Mouse (Mus musculus) intestine, embryonic 14.5 days (tissue): ENCODE measurements around the gene Carmil2. TPM values are rescaled to one million over a fixed set of nuclear protein-coding genes. Genes with fewer than 3 reads are reported as not detected.

Source experiments
- ATAC-seq: fragments of 200-750 bp; cut with Nextera tagmentation; replicated peaks from 2 replicates; pipeline ENCODE4 v1.8.0; 2017; ENCODE audit warnings: low read depth, moderate number of reproducible peaks, moderate TSS enrichment, moderate library complexity; ENCODE audit not compliant: low FRiP score, low TSS enrichment
- DNase-seq: peaks from one replicate; pipeline ENCODE4 v3.0.0-alpha.2; 2018; ENCODE audit warnings: low spot score
- H3K27ac ChIP-seq: fragments of 300-500 bp; sonication (generic); 2 replicates; pipeline ENCODE4 v1.5.1; 2014; ENCODE audit warnings: low read depth, mild to moderate bottlenecking, control low read depth
- H3K27me3 ChIP-seq: fragments of 300-500 bp; sonication (generic); replicated peaks from 2 replicates; pipeline ENCODE4 v1.6.1; 2014; ENCODE audit warnings: low read length, control low read depth; ENCODE audit not compliant: control insufficient read depth, insufficient read depth
- H3K36me3 ChIP-seq: fragments of 300-500 bp; sonication (generic); 2 replicates; pipeline ENCODE4 v1.6.1; 2014; ENCODE audit warnings: low read length, control low read depth; ENCODE audit not compliant: control insufficient read depth, insufficient read depth
- H3K4me1 ChIP-seq: fragments of 300-500 bp; sonication (generic); replicated peaks from 2 replicates; pipeline ENCODE4 v1.6.1; 2014; ENCODE audit warnings: low read length, control low read depth, mixed read lengths; ENCODE audit not compliant: control insufficient read depth, insufficient read depth
- H3K4me2 ChIP-seq: fragments of 300-500 bp; sonication (generic); 2 replicates; pipeline ENCODE4 v1.6.1; 2014; ENCODE audit warnings: low read length
- H3K4me3 ChIP-seq: fragments of 300-500 bp; sonication (generic); 2 replicates; pipeline ENCODE4 v1.5.1; 2014; ENCODE audit warnings: low read depth, low read length, control low read depth, mixed read lengths
- H3K9ac ChIP-seq: fragments of 300-500 bp; sonication (generic); 2 replicates; pipeline ENCODE4 v1.6.1; 2014; ENCODE audit warnings: mild to moderate bottlenecking, low read length
- H3K9me3 ChIP-seq: fragments of 300-500 bp; sonication (generic); 2 replicates; pipeline ENCODE4 v1.6.1; 2016; ENCODE audit warnings: low read length, control low read depth; ENCODE audit not compliant: control insufficient read depth
- WGBS: fragments of 180-500 bp; shearing (Covaris S2); extraction: QIAGEN DNeasy Blood & Tissue Kit; methylation state at CpG from one replicate; pipeline ENCODE4 v1.1.7; 2014; 5-methylcytosine and 5-hydroxymethylcytosine counted together
- polyA plus RNA-seq: library from polyadenylated mRNA; unstranded; fragments of >200 nt; fragmentation: Nextera tagmentation; extraction: Ambion mirVana; gene quantifications from 2 replicates; pipeline ENCODE4 v1.2.1, GENCODE M21; 2014

The Carmil2 gene
- polyA plus RNA-seq, 1 experiment from 2014 or later = 1.1 TPM

DNA sequence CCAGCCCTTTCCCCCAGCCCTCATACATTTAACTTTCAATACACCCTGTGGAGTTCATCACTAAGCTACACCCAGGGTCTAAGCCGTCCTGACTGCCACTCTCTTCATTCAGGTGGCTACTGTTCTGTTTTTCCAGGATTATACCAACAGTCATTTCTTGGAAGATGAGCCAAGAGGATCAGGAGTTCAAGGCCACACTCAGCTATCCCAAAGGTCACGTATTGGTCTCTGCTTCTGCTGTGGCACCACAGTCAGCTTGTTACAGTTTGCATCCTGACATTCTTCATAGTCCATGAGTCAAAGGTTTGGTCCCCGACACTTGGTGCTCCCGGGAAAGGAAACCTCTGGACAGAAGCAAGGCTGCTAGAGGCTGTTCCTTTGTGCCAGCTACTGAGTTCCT lies 33.6 kb downstream of the Carmil2 start:
- DNase-seq = no peak
- no peak overlapping the region for H3K27ac ChIP-seq
- H3K9ac ChIP-seq = no peak overlapping the region
- WGBS = 76% methylated on average over 4 of the region's 4 CpGs
- ATAC-seq = no peak
- no peak overlapping the region for H3K4me2 ChIP-seq
- 0 out of 2 replicates have a peak, but pooled peaks cover 2% of the 10 kb centered on the region for H3K36me3 ChIP-seq
- no peak overlapping the region for H3K4me3 ChIP-seq
- no peaks in the 10 kb centered on the region for H3K27me3 ChIP-seq
- H3K4me1 ChIP-seq = no peaks in the 10 kb centered on the region
- no peaks in the 10 kb centered on the region for H3K9me3 ChIP-seq

DNA sequence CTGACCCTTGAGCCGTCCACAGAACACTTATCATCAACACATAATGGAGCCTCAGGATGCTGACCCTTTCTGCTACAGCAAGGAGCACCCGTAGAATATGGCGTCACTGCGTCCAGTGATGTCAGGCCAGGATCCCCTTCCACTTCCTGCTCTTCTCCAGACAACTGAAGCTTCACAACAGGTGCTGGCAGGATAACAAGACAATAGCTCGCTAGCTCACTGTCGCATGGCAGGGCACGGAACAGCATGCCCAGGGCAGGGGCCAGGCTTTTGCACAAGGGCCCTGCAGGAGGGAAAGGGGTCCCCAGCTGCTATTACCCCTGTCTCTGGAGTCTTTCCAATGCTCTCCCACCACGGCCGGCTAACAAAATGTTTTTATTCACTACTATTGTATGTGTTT lies 36.8 kb downstream of the Carmil2 start:
- no peak overlapping the region for H3K4me3 ChIP-seq
- H3K4me1 ChIP-seq = no peaks in the 10 kb centered on the region
- no peak overlapping the region for H3K4me2 ChIP-seq
- 89% methylated on average over 9 of the region's 9 CpGs for WGBS
- H3K27me3 ChIP-seq = no peaks in the 10 kb centered on the region
- no peak overlapping the region for H3K9ac ChIP-seq
- H3K27ac ChIP-seq = no peak overlapping the region
- no peak for ATAC-seq
- DNase-seq = no peak
- H3K36me3 ChIP-seq = 0 out of 2 replicates have a peak, but pooled peaks cover 13% of the 10 kb centered on the region
- no peaks in the 10 kb centered on the region for H3K9me3 ChIP-seq

DNA sequence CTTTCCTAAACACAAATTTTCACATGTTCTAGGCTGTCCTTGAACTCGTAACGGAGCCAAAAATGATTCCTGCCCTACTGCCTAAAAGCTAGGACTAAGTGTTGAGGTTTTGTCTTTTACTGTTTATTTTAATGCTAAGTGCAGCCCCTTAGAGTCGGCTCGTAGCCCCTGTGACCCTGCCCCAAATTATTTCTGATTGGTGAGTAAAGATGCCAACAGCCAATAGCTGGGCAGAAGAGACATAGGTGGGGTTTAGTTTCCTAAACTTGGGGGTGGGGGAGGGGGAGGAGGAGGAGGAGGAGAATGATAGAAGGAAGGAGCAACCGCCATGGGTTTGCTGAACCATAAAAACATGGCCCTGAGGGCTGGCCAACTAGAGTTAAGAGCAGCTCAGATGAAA lies 39.7 kb downstream of the Carmil2 start:
- H3K4me1 ChIP-seq = no peaks in the 10 kb centered on the region
- ATAC-seq (no peak), DNase-seq (no peak)
- H3K36me3 ChIP-seq = 0 out of 2 replicates have a peak, but pooled peaks cover 13% of the 10 kb centered on the region
- no peak overlapping the region for H3K9ac ChIP-seq
- no peaks in the 10 kb centered on the region for H3K9me3 ChIP-seq
- H3K4me3 ChIP-seq = no peak overlapping the region
- no peak overlapping the region for H3K27ac ChIP-seq
- 66% methylated on average over 5 of the region's 5 CpGs for WGBS
- H3K4me2 ChIP-seq = no peak overlapping the region
- H3K27me3 ChIP-seq = no peaks in the 10 kb centered on the region

DNA sequence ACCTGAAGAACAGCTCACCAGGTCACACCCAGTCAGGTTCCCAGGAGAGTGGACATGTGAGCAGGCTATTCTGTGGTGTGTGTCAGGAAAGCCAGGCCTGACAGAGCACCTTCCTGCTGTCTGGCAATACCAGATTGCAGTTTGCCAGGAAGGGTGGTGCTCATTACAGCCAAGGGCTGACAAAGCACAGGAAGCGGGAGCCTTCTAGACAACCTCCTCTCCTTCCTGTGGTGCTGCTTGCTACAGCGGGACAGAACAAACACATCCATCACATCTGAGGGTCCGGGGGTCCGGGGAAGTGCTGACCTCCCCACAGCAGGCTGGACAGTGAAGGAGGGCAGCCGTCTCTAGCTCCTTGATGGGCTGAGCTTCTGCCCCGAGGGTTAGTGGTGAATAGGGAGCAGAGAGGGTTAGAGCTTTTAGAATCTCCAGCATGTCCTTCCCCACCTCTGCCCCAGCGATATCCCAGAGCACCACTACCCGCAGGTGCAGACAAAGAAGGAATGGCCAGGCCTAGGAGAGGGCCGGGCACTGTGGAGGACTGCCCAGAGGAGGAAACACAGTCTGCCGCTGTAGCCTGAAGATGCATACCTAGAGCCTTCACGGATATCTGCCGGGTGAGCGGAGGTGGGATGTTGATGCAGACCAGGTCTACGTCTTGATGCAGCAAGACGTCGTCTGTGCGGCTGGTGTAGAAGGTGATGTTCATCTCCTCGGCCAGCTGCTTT lies 41.5 kb downstream of the Carmil2 start:
- DNase-seq = no peak
- Histone ChIP-seq H3K4me2 (no peak overlapping the region), H3K27ac (no peak overlapping the region), H3K9ac (no peak overlapping the region), H3K27me3 (no peaks in the 10 kb centered on the region), H3K9me3 (no peaks in the 10 kb centered on the region), H3K36me3 (0 out of 2 replicates have a peak, but pooled peaks cover 13% of the 10 kb centered on the region), H3K4me1 (no peaks in the 10 kb centered on the region), H3K4me3 (no peak overlapping the region)
- 69% methylated on average over 18 of the region's 18 CpGs for WGBS
- no peak for ATAC-seq

- no peak overlapping the region for H3K4me2 ChIP-seq
- no peaks in the 10 kb centered on the region for H3K9me3 ChIP-seq
- ATAC-seq (no peak), DNase-seq (no peak)
- H3K27me3 ChIP-seq = no peaks in the 10 kb centered on the region
- no peaks in the 10 kb centered on the region for H3K36me3 ChIP-seq
- H3K4me1 ChIP-seq = no peaks in the 10 kb centered on the region
- no peak overlapping the region for H3K4me3 ChIP-seq
- no peak overlapping the region for H3K9ac ChIP-seq
- no peak overlapping the region for H3K27ac ChIP-seq
- WGBS = 91% methylated on average over 5 of the region's 5 CpGs
These were observed 46.1 kb downstream of the Carmil2 start for GRCm38 (mm10) chr8:105732186-105732585.

- Histone ChIP-seq H3K27me3 (no peaks in the 10 kb centered on the region), H3K4me3 (no peak overlapping the region), H3K9ac (no peak overlapping the region), H3K9me3 (no peaks in the 10 kb centered on the region), H3K4me2 (no peak overlapping the region), H3K36me3 (no peaks in the 10 kb centered on the region), H3K27ac (no peak overlapping the region), H3K4me1 (0 out of 2 replicates have a peak, but pooled peaks cover 3% of the 10 kb centered on the region)
- DNase-seq = no peak
- 83% methylated on average over 5 of the region's 5 CpGs for WGBS
- ATAC-seq = no peak
These were observed 53.1 kb downstream of the Carmil2 start for GRCm38 (mm10) chr8:105739216-105739615.

GRCm38 (mm10) chr8:105743301-105743700 lies 57.2 kb downstream of the Carmil2 start:
- peaks cover 6% of the 10 kb centered on the region; the same call in 1 of the 2 replicates for H3K4me1 ChIP-seq
- no peaks in the 10 kb centered on the region for H3K27me3 ChIP-seq
- H3K9ac ChIP-seq = no peak overlapping the region
- H3K36me3 ChIP-seq = no peaks in the 10 kb centered on the region
- 85% methylated on average over 4 of the region's 4 CpGs for WGBS
- H3K27ac ChIP-seq = no peak overlapping the region
- DNase-seq = no peak
- H3K9me3 ChIP-seq = no peaks in the 10 kb centered on the region
- H3K4me3 ChIP-seq = no peak overlapping the region
- no peak for ATAC-seq
- no peak overlapping the region for H3K4me2 ChIP-seq
